Mouse (Mus musculus): ENCODE measurements around the gene Gm7534.

The Gm7534 gene

DNA sequence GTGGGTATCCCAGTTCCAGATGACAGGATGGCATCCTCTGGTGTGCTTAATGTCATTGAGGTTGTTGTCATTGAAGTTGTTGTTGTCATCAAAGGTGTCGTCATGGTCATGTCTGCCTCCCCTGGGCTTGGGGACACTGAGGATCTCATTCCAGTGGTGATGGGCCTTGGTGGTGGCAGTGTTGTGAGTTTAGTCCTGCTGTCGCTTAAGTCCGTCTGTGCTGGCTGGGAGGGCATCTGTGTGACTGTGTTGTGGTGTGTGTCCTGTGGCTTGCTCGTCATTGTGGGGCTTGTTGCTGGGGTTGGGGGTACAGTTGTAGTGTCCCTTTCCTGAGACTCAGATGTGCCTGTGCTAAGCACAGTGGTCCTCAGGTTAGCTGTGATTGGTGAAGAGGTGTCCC, at the start of gene Gm7534:
Gene Gm7534, minus strand, starts transcription at position 101 of the 400 bp plus-strand sequence.
- DNase-seq, result no peak

DNA sequence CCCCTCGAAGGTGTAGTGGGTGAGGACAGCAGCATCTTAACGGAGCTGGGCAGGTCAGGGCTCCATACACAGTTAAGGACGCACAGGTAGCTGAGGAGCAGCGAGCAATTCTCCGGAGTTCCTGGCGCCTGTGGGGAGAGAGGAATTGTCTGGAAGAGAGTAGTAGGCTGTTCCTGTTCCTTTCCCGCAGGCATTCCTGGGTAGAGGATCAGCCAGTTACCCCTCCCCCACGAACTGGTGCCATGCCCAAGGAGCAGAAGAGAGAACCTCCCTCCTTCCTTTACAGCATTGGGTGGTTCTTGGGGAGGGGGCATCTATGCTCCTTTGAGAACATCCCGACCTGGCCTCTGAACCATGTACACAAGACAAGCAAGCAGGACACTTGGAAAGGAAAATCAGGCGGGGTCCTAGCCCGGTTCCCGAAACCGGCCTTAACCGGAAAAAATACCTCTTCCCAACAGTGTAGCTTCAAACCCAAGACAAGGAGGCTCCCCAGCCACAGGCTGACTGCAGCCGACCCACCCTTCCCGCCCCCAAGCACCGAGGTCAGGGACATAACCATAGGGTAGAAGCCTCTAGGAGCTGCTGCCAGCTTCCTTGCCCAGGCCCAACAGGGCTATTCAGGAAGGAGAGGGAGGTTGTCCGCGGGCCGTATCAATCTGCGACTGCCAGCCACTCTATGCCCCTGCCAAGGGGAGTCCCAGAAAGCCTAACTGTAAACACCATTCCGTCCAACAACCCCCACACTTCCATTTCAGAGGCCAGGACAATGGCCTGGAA, 49.5 kb upstream of the Gm7534 start:
- peak; percentile 38 to 41 for DNase-seq

- peak; percentile 64 to 67 for DNase-seq
Measured at GRCm38 (mm10) chr4:134251241-134252130, 48.7 kb upstream of the Gm7534 start.

GRCm38 (mm10) chr4:134250930-134251240, 48.1 kb upstream of the Gm7534 start:
- DNase-seq, result peak in 1 of 2 experiments; percentile 24

GRCm38 (mm10) chr4:134250116-134250929, 47.5 kb upstream of the Gm7534 start:
- DNase-seq, result peak in 1 of 2 experiments; percentile 12

DNA sequence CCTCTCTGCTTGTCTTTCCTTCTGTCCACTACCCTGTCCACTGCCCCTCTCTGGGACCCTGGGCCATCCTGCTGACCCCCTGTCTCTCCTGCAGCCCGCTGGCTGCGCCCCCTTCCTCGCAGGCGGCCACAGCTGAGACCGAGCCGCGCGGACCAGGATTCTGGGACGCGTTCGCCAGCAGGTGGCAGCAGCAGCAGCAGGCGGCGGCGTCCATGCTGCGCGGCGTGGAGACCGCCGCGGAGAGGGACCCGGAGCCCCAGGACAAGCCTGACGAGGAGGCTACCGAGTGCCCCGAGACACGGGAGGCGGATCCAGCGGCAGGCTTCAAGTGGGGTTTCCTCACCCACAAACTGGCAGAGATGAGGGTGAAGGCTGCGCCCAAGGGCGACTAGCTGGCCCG, 46.8 kb upstream of the Gm7534 start:
- peak; percentile 79 to 82 for DNase-seq

- peak; percentile 63 to 70 for DNase-seq
Measured at GRCm38 (mm10) chr4:134246719-134247258, 44.0 kb upstream of the Gm7534 start, which contains the start of gene Gm30191. Gene Gm30191 (plus strand): TSS chr4:134246935.

- DNase-seq, result peak; percentile 59 to 73
Measured at GRCm38 (mm10) chr4:134246256-134246655, 43.5 kb upstream of the Gm7534 start.

DNA sequence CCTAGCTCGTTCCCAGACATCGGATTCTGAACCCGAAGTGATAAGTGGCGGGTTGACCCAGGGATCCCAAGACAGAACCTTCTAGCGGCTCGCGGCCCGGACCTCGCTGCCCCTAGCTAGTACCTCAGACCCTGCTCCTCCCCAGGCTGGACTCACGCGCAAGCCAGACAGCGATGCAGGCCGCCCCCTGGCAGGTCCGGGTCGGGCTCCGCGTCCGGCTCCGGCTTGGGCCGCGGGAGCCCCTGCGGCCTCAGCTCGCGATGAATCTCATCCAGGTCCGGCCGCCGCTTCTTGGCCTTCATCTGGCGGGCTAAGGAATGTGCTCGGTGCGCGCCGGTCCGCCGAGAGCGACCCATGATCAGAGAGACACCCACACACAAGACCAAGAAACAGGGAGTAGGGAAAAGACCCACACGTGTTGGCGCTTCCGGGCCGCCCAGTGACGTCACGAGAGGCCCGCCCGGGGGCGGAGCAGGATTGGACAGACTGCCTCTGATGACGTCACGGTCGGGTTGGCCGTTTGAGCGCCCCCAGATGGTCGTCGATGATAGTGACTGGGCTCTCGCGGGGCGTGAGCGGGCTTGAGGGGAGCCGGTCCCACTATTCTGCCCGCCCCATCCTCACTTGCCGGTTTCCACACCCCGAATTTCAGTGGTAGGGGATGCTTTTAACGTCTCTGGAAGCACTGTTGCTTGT, 42.5 kb upstream of the Gm7534 start, which contains the start of gene Zfp593:
Gene Zfp593, minus strand, starts transcription at position 445 of the 696 bp plus-strand sequence.
- peak; percentile 98 to 99 for DNase-seq

DNA sequence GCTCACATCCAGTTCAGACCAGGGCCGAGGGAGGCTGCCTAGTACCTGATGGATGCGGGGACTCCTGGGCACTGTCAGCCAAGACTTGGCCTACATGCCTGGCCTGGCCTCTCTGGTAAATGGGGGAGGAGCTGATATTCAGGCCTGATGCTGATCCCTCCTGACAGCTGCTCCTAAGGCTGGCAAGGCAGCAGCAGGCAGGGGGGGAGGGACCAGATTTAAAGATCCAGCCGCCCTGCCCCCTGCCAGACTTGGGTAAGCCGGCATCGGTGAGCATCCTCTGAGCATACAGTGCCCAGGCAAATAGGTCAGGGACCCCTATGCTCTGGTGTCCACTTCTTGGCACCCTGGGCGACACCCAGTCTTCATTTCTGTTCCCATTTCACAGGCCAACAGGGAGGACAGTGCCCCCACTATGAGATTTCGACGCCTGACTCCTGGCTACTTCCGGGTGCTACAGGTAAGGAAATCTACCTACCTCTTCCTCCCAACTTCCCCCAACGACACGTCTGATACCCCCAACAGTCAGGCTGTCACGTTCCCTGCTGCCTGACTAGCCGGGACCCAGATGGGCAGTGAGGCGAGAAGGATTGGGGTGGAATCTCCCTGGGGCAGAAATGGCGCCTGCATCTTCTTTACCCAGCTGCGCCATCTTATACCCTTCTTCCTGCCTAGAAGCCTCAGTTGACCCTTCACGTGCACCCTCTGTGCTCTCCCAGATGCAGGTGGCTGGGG, 40.9 kb upstream of the Gm7534 start, which contains the start of gene E130218I03Rik:
Gene E130218I03Rik, plus strand, starts transcription at position 147 of the 735 bp plus-strand sequence.
- peak; percentile 67 to 79 for DNase-seq

GRCm38 (mm10) chr4:134238686-134239085, 35.9 kb upstream of the Gm7534 start:
- peak in 1 of 2 experiments; percentile 37 for DNase-seq

- DNase-seq, result peak; percentile 80 to 83
Measured at GRCm38 (mm10) chr4:134238279-134238651, 35.5 kb upstream of the Gm7534 start, which contains the start of gene Cnksr1. Gene Cnksr1 (minus strand): TSS chr4:134238399.

DNA sequence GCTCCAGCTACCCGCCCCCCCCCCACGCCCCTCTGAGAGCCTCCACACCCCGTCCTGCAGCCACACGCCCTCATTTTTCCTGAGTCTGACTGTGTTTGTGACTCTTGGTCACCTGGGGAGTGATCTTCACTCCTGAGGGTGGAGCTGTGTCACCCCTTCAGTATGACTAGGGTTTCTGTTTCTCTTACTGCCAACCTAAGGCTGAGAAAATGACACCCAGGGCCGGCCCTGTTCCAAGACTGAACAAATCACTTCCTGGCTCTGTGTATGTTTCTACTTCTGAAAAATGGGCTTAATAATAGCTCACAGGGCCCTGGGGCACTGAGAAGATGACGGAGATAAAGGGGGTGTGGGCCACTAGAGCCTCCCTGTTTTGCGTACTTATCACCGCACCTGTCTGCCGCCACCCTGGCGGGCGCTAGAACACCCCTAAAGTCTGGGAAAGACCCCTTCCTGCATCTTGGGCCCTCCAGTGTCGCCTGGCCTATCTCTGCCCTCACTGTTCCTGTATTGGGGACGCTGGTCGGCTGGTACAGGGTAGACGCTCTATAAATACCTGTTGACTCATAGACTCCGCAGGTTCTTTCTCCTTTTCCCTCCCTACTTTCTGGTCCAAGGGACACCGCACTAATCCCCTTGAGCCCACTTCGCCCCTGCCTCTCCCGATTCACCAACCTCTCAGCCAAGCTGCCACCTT, 34.9 kb upstream of the Gm7534 start:
- DNase-seq, result no peak

DNA sequence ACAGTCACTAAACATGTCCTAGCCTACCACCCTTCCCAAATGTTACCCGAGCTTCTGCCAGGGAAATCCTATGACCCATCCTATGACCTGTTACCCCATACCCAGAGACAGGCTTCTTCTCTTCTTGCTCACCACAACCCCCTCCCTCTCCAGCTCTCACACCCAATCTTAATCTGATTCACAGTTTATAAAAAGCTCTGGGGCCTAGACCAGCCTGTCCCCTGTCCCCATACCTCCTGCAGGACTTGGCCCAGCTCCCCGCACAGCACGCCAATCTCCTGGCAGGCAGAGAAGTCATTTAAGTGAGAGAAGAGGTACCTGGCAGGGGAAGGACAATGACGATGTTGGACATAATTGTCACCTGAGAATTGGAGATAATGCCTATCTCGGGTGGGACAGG, 32.1 kb upstream of the Gm7534 start:
- peak in 1 of 2 experiments; percentile 10 for DNase-seq

DNA sequence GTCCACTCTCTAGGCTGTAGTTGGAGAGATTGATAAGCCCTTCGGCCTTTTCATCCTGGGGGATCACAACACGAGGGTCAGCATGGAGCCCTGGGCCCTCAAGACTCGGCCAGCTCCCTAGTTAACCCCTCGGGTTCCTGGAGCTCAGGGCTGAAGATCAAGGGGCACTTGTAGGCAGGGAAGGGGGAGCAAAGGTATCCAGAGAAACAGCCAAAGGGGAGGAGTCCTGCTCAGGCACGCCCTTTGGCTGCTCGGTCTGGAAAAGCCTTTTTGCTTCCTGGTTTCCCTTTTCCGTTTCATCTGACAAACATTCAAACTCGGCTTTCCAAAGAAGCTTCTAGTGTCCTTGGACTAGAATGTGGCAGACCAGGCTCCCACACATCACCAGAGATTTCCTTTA, 27.6 kb upstream of the Gm7534 start:
- DNase-seq, result no peak

DNA sequence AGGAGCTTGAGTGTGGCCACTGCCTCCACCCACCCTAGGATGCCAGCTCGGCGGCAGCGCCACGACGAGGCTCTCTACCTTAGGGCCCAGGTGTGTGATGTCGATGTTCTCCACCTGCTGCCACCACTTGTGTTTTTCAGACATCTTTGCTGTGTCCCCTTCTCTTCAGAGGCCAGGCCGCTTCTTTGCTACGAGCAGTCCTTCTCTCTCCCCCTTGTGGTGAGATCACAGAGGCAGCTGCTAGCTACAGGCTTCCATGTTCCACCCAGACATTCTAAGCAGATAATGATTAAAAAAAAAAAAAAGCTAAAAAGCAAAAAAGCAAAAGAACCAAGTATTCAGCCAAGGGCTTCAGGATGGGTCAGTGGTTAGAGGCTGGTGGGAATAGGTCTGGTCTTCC, 24.4 kb upstream of the Gm7534 start, which contains the start of gene Catsper4:
Gene Catsper4, minus strand, starts transcription at position 190 of the 400 bp plus-strand sequence.
- peak in 1 of 2 experiments; percentile 16 for DNase-seq

- DNase-seq, result no peak
Measured at GRCm38 (mm10) chr4:134222793-134223600, 20.2 kb upstream of the Gm7534 start.

DNA sequence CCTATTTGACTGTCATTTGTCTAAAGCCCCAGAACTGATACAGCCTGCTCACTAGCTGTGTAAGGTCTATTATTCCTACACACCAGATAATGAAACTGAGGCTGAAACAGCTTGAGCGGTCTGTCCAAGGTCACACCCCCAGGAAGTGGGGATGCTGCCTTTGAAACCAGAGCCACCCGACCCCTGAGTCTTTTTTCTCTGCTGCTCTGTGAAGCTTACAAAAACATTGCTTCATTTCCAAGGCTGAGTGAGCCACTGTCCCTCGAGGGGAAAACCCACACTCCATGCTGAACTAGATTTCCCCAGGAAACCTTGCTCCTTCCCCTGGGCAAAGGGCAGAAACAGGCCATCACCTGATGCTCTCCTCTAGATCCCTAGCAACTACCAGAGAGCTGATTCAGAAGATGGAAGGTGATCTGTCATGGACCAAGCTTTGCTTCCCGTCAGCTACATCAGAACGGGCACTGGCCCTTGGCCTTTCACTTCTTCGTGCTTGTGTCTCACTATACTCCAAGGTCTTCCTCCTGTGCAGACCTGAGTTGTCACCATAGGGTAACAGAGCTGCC, 3.8 kb upstream of the Gm7534 start:
- DNase-seq, result no peak

Data from cerebellum, postnatal 10 days (tissue).